Mouse (Mus musculus) bone marrow macrophage, adult 2 months (primary cell): ENCODE data around the gene Soga1.

ENCODE experiments used
- CTCF ChIP-seq: IDR thresholded peaks from 2 replicates; pipeline ENCODE4 v1.5.1; 2012; ENCODE audit warnings: low read depth, mild to moderate bottlenecking, low read length, moderate library complexity
- POLR2A ChIP-seq: IDR thresholded peaks from 2 replicates; pipeline ENCODE4 v1.6.1; 2012; ENCODE audit warnings: mild to moderate bottlenecking, low read depth, low read length, borderline replicate concordance

GRCm38 (mm10) chr2:156998263-156998662 is 80.8 kb downstream of the Soga1 start:
- TF ChIP-seq CTCF (no peak), POLR2A (no peak)
